Mouse (Mus musculus): ENCODE measurements around the gene Gm960.

DNA sequence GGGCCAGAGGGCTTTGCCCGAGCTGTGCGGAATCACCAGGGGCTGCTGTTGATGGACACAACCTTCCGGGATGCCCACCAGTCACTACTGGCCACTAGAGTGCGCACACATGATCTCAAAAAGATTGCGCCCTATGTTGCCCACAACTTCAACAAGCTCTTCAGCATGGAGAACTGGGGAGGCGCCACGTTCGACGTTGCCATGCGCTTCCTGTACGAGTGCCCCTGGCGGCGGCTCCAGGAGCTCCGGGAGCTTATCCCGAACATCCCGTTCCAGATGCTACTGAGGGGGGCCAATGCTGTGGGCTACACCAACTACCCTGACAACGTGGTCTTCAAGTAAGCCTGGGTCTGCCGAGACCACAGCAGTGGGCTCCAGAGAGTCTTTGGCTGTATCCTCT lies 80.3 kb downstream of the Gm960 start:
- TF ChIP-seq CTCF (IDR thresholded peaks at IDR 0.05; ENCODE audit: control insufficient read depth, insufficient read depth, insufficient read length) (no peak), MAX (IDR thresholded peaks at IDR 0.05) (no peak), USF1 (IDR thresholded peaks at IDR 0.05; ENCODE audit: low read depth) (no peak), CEBPB (IDR thresholded peaks at IDR 0.05; ENCODE audit: low read depth) (no peak), FOSL1 (IDR thresholded peaks at IDR 0.05; ENCODE audit: insufficient read depth, low read length, poor library complexity, severe bottlenecking) (no peak), MYOG (IDR thresholded peaks at IDR 0.05; ENCODE audit: control insufficient read depth, extremely low read depth, insufficient read length) (no peak)
